Mouse (Mus musculus) embryo, embryonic 10 days (tissue): ENCODE data around the gene Scaf8.
"Not testable (repeated sequence)": the region's sequence is repeated elsewhere in the genome, so short reads cannot be mapped to it uniquely, and the experiment has no call there.

ENCODE experiments used
- DNase-seq: peaks from one replicate; pipeline ENCODE4 v3.0.0-alpha.2; 2015; ENCODE audit warnings: low spot score

Gene Scaf8

DNA sequence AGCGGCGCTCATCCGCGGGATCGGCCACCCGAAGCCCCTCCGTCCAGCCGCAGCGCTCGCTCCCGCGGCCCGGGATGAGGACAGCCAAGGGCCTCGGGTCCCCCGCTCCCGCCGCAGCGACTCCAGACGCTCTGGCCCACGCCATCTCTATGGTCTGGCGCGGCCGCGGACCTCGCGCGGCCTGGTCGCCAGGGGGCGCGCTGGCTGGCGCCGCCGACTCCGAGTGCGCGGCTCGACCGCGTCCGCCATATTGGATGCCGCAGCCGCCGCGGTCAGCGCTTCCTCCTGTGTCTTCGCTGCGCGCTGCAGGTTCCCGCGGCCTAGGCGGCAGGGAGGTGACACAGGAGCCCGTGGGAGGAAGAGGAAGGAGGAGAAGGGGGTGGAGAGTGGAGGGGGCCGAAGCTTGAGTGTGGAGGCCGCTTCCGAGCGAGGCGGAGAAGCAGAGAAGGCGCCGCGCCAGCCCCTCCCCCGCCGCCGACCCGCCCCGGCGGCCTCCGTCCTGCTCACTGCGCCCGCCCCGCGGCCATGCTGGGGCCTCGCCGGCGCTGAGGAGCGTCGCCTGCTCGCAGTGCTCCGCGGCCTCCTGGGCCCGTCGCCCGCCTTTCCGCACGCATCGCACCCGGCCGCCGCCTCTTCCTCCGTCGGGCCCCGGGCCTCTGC, at the start of gene Scaf8:
TSS of gene Scaf8 (plus strand) at position 253 of the 660 bp plus-strand sequence.
- peak; percentile 90 for DNase-seq

- no peak for DNase-seq
Observed at GRCm38 (mm10) chr17:3075166-3075872, 39.5 kb upstream of the Scaf8 start.

DNA sequence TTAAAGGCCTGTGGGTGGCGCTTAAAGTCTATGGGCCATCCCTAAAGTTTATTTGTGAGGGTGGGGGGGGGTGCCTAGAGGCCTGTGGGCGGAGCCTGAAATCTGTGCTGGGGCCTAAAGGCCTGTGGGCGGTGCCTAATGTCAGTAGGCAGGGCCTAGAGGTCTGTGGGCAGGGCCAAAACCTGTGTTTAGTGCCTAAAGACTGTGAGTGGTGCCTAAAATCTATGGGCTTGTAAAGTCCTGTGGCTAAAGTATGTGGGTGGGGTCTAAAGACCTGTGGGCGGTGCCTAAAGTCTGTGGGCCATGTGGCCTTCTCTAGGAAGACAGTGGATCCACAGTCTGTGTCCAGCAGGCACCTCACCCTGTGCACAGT, 38.9 kb upstream of the Scaf8 start:
- DNase-seq, result no peak

DNA sequence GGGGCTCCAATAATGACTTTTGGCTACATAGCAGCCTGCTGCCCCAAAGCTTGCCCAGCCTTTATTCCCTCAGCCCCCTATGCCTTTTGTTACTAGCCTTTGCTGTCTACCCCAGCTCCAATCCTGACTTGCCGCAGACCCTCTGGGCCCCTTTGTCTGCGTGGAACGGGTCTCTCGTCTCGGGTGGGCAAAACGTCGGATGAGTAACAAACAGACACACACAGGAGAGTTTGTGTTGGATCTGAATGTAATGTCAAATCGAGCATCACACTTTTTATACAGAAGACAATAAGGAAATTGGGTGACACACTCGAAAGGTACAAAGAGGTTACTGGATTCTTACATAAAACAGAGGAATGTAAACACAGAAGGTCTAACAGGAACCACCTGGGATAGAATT, 36.8 kb upstream of the Scaf8 start:
- not testable (repeated sequence) for DNase-seq

- DNase-seq, result not testable (repeated sequence)
Observed at GRCm38 (mm10) chr17:3080587-3081349, 34.0 kb upstream of the Scaf8 start.

DNA sequence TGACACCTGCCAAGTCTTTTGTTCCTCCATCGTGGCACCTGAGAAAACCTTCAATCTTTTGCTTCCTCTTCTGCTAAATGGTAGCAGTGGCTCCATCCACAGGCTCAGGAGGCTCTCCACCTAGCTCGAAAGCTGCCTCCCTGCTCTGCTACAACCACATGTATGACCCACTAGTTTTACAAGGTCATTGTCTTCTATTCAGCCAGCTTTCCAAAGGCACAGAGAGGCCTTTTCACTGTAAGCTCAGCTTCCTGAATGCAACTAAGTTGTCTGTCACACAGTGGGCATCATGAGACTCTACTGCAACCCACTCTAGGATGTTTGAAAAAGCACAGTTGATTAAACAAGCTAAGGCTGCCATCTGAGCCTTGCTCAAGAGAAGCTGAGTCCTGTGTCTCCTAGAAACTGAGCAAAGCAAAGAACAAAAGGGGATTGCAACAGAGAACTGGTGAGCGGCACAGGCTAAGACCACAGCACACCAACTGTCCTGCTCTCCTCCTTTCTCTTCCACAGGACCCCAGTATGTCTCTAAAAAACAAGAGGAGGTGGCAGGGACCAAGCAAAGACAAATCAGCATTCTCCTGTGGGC, 33.2 kb upstream of the Scaf8 start:
- DNase-seq, result not testable (repeated sequence)

GRCm38 (mm10) chr17:3082125-3082755, 32.5 kb upstream of the Scaf8 start:
- DNase-seq, result peak; percentile 39

GRCm38 (mm10) chr17:3082756-3083749, 31.7 kb upstream of the Scaf8 start:
- peak; percentile 39 for DNase-seq

DNA sequence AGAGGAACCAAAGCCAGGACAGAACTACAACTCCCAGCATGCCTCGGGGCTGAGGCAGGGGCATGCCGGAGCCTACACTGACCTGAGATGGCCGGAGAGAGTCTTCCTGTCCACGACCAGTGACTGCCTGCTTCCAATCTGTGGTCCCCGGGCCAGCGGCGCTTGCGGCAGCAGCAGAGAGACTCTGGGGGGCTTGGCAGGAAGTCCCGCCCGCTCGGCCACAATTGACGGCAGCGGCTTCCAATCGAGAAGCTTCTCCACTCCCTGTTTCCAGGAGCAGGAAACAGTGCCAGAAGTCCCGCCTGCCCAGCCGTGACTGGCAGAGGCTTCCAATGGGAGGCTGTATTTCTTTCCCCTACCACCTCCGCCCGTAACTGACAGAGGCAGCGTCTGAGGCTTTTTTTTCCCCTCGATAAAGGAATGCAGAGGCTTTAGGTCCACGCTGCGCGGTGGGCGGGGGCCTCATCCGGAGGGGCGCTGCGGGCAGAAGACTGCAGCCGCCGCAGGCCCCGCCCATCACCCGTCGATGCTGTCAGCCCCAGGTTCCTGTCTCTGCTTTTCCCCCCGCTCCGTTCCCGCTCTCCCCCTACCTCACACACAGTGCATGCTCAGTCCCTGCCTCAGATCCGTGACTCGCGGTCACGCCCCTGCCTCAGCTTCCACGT, 30.8 kb upstream of the Scaf8 start:
- peak; percentile 92 for DNase-seq

GRCm38 (mm10) chr17:3084551-3084930, 30.2 kb upstream of the Scaf8 start:
- DNase-seq, result peak; percentile 79

GRCm38 (mm10) chr17:3085152-3085551, 29.6 kb upstream of the Scaf8 start:
- no peak for DNase-seq

GRCm38 (mm10) chr17:3092682-3093081, 22.1 kb upstream of the Scaf8 start:
- no peak for DNase-seq

DNA sequence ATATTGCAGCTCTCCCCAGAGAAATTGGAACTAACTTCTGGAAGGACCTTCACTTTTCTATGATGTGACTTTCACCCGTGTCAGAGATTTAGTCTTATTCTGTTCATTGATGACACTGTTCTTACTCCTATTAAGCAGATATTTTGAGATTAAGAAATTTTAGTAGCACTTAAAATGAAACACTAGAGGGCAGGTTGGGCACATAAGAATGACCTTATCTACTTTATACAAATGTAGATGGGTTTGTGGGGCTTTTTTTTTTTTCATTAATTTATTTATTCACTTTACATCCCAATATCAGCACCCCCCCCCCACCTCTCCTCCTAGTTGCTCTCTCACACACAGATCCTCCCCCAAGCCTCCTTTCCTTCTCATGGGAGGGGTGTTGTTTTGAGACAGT, 15.5 kb upstream of the Scaf8 start:
- not testable (repeated sequence) for DNase-seq

- DNase-seq, result peak; percentile 79
Observed at GRCm38 (mm10) chr17:3102336-3103165, 12.2 kb upstream of the Scaf8 start.

GRCm38 (mm10) chr17:3104154-3104931, 10.4 kb upstream of the Scaf8 start:
- DNase-seq, result no peak

DNA sequence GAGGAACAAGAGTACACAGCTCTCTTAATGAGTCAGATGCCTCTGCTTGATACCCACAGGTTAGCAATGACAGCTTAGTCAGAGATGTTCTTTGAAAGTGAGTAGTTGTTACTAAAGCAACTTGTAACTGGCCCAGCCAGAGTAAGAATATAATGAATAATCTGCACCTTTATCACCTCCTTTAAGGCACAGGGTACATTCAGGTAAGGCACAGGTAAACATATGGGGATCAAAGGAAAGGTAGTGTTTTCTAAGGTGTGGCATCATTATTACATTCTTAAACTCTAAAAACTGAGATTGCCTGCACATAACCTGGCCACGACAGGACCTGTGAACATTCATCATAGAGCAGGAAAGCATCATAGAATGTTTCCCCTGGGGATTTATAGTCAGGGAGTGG, 9.8 kb upstream of the Scaf8 start:
- no peak for DNase-seq

DNA sequence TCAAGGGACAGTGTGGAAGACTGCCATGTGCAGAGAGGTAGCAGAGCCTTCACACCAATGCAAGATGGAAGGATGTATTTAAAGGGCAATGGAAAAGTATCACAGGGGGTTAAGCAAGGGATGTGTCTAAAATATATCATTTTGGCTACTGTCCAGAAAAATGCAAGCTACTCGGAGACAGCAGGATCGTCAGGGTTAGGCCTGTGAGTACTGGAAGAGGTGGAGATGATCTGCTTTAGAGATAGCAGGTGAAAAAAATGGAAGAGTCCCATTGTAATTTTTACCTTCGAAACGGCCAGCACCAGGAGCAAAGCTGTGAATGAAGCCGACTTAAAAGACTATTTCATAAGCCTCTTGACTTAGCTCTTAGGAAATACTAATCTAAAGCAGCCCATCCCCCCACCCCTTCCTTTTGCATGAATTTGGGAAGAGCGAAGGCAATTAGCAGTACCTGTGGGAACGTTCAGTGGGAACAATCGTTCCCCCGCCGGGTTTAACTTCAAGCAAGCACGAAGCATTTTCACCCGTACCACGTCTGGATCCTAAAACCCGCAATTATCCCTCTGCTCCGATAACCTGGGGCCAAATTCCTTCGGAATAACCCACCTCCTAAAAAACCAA, 925 bp upstream of the Scaf8 start:
- DNase-seq, result peak; percentile 5

GRCm38 (mm10) chr17:3114358-3114719, 433 bp upstream of the Scaf8 start:
- DNase-seq, result no peak
